Mouse (Mus musculus) lung, embryonic 14.5 days (tissue): ENCODE results near the gene Zfp524. TPM values are rescaled to one million over a fixed set of nuclear protein-coding genes. Genes with fewer than 3 reads are reported as not detected.

Experiments used
- ATAC-seq: fragments of 200-750 bp; cut with Nextera tagmentation; 2 replicates; pipeline ENCODE4 v1.8.0; 2017; ENCODE audit warnings: mild to moderate bottlenecking, moderate TSS enrichment, moderate library complexity; ENCODE audit not compliant: insufficient read depth
- DNase-seq: peaks from one replicate; pipeline ENCODE4 v3.0.0-alpha.2; 2015
- H3K27ac ChIP-seq: fragments of 300-500 bp; sonication (generic); 2 replicates; pipeline ENCODE4 v1.5.1; 2014; ENCODE audit warnings: low read depth, mild to moderate bottlenecking, moderate library complexity
- H3K27me3 ChIP-seq: fragments of 300-500 bp; sonication (generic); 2 replicates; pipeline ENCODE4 v1.6.1; 2014; ENCODE audit warnings: low read length, control low read depth; ENCODE audit not compliant: insufficient read depth
- H3K36me3 ChIP-seq: fragments of 300-500 bp; sonication (generic); 2 replicates; pipeline ENCODE4 v1.6.1; 2014; ENCODE audit warnings: control low read depth; ENCODE audit not compliant: insufficient read depth
- H3K4me1 ChIP-seq: fragments of 300-500 bp; sonication (generic); 2 replicates; pipeline ENCODE4 v1.6.1; 2014; ENCODE audit warnings: antibody characterized with exemption, control low read depth; ENCODE audit not compliant: insufficient read depth
- H3K4me2 ChIP-seq: fragments of 300-500 bp; sonication (generic); 2 replicates; pipeline ENCODE4 v1.6.1; 2014; ENCODE audit warnings: mild to moderate bottlenecking
- H3K4me3 ChIP-seq: fragments of 300-500 bp; sonication (generic); 2 replicates; pipeline ENCODE4 v1.5.1; 2014; ENCODE audit warnings: low read depth, low read length
- H3K9ac ChIP-seq: fragments of 300-500 bp; sonication (generic); 2 replicates; pipeline ENCODE4 v1.6.1; 2014
- H3K9me3 ChIP-seq: fragments of 300-500 bp; sonication (generic); 2 replicates; pipeline ENCODE4 v1.6.1; 2016; ENCODE audit warnings: low read depth, low read length, control low read depth
- CTCF ChIP-seq: IDR thresholded peaks from 2 replicates; pipeline ENCODE4 v1.5.1; 2016; ENCODE audit warnings: antibody characterized with exemption, low read depth
- WGBS: fragments of 180-500 bp; shearing (Covaris S2); extraction: QIAGEN DNeasy Blood & Tissue Kit; methylation state at CpG from one replicate; pipeline ENCODE4 v1.1.7; 2014; 5-methylcytosine and 5-hydroxymethylcytosine counted together
- polyA plus RNA-seq: library from polyadenylated mRNA; unstranded; fragments of >200 nt; fragmentation: Nextera tagmentation; extraction: Ambion mirVana; gene quantifications from 2 replicates; pipeline ENCODE4 v1.2.1, GENCODE M21; 2014

Zfp524 gene
- polyA plus RNA-seq, 1 experiment from 2014 or later: 13.6 TPM

GRCm38 (mm10) chr7:5051193-5052192 is 37.3 kb downstream of the Zfp524 start, which contains the start of gene Zfp580:
Gene Zfp580 (plus strand): TSS chr7:5051538.
- Histone ChIP-seq H3K4me3 (peak within 1 kb of the TSS; percentile 68), H3K27ac (peak within 1 kb of the TSS; percentile 71), H3K4me2 (peak within 1 kb of the TSS; percentile 78), H3K9me3 (no peaks in the 10 kb centered on the region), H3K36me3 (no peaks in the 10 kb centered on the region), H3K9ac (peak within 1 kb of the TSS; percentile 86), H3K4me1 (peaks cover 18% of the 10 kb centered on the region; the same call in 1 of the 2 replicates), H3K27me3 (peaks cover 48% of the 10 kb centered on the region)
- peak; percentile 85 for ATAC-seq
- under 1% methylated on average over 65 of the region's 65 CpGs for WGBS
- no peak for TF ChIP-seq CTCF
- DNase-seq: peak; percentile 88

- 1% methylated on average over 12 of the region's 12 CpGs for WGBS
- ATAC-seq: no peak
- Histone ChIP-seq H3K9me3 (no peaks in the 10 kb centered on the region), H3K27me3 (peaks cover 58% of the 10 kb centered on the region), H3K4me1 (peaks cover 25% of the 10 kb centered on the region), H3K4me3 (peak overlapping the region; percentile 68), H3K36me3 (no peaks in the 10 kb centered on the region), H3K9ac (peak overlapping the region; percentile 86), H3K27ac (no peak overlapping the region; the same call in 1 of the 2 replicates), H3K4me2 (peak overlapping the region; percentile 78)
- peak; percentile 17 for DNase-seq
- TF ChIP-seq CTCF: no peak
These were observed 38.2 kb downstream of the Zfp524 start for GRCm38 (mm10) chr7:5052438-5052837.

DNA sequence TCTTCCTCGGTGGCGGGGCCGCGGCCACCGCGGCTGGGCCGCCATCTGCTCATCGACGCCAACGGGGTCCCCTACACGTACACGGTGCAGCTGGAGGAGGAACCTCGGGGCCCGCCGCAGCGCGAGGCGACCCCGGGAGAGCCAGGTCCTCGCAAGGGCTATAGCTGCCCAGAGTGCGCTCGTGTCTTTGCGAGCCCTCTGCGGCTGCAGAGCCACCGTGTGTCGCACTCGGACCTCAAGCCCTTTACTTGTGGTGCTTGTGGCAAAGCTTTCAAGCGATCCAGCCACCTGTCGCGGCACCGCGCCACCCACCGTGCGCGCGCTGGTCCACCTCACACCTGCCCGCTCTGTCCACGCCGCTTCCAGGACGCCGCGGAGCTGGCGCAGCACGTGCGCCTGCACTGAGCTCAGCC is 38.7 kb downstream of the Zfp524 start:
- no peak for DNase-seq
- Histone ChIP-seq H3K36me3 (no peaks in the 10 kb centered on the region), H3K9me3 (no peaks in the 10 kb centered on the region), H3K9ac (peak overlapping the region; percentile 86), H3K4me1 (peaks cover 25% of the 10 kb centered on the region), H3K27ac (no peak overlapping the region), H3K27me3 (peaks cover 63% of the 10 kb centered on the region), H3K4me3 (peak overlapping the region; percentile 68), H3K4me2 (peak overlapping the region; percentile 78)
- ATAC-seq: no peak
- TF ChIP-seq CTCF: no peak
- WGBS: 3% methylated on average over 45 of the region's 45 CpGs

- H3K27me3 ChIP-seq: peaks cover 69% of the 10 kb centered on the region
- peak overlapping the region; percentile 68 for H3K4me3 ChIP-seq
- no peaks in the 10 kb centered on the region for H3K9me3 ChIP-seq
- WGBS: 9% methylated on average over 32 of the region's 32 CpGs
- H3K27ac ChIP-seq: no peak overlapping the region
- peak overlapping the region; percentile 78 for H3K4me2 ChIP-seq
- TF ChIP-seq CTCF: no peak
- DNase-seq (peak; percentile 36), ATAC-seq (no peak)
- H3K4me1 ChIP-seq: peaks cover 25% of the 10 kb centered on the region
- H3K36me3 ChIP-seq: no peaks in the 10 kb centered on the region
- H3K9ac ChIP-seq: peak overlapping the region; percentile 86
These were observed 39.4 kb downstream of the Zfp524 start for GRCm38 (mm10) chr7:5053456-5054179.

GRCm38 (mm10) chr7:5056651-5057263 is 42.5 kb downstream of the Zfp524 start:
- no peak for ATAC-seq
- peaks cover 67% of the 10 kb centered on the region for H3K27me3 ChIP-seq
- peak; percentile 32 for DNase-seq

GRCm38 (mm10) chr7:5057381-5057780 is 43.2 kb downstream of the Zfp524 start:
- no peak for TF ChIP-seq CTCF
- Histone ChIP-seq H3K4me1 (peaks cover 18% of the 10 kb centered on the region; the same call in 1 of the 2 replicates), H3K4me3 (peak overlapping the region; percentile 50), H3K36me3 (no peaks in the 10 kb centered on the region), H3K4me2 (peak overlapping the region; percentile 74), H3K27me3 (peaks cover 62% of the 10 kb centered on the region), H3K27ac (no peak overlapping the region), H3K9me3 (no peaks in the 10 kb centered on the region), H3K9ac (peak overlapping the region; percentile 57)
- WGBS: 29% methylated on average over 8 of the region's 8 CpGs
- DNase-seq (no peak), ATAC-seq (no peak)

More at GRCm38 (mm10) chr7:5056651-5057263, 42.5 kb downstream of the Zfp524 start:
- 1% methylated on average over 55 of the region's 55 CpGs for WGBS
- Histone ChIP-seq H3K9ac (peak overlapping the region; percentile 57), H3K4me3 (peak overlapping the region; percentile 50), H3K36me3 (no peaks in the 10 kb centered on the region), H3K9me3 (no peaks in the 10 kb centered on the region), H3K4me2 (peak overlapping the region; percentile 74), H3K4me1 (peaks cover 22% of the 10 kb centered on the region; the same call in 1 of the 2 replicates), H3K27ac (no peak overlapping the region)
- TF ChIP-seq CTCF: no peak
